Mouse (Mus musculus): ENCODE measurements at regions not wholly inside any gene's neighbourhood (a gene's known extent, or its start where the extent isn't known, plus 50 kb on each side); places are given as distances from the start of the nearest gene placed in this dataset.

DNA sequence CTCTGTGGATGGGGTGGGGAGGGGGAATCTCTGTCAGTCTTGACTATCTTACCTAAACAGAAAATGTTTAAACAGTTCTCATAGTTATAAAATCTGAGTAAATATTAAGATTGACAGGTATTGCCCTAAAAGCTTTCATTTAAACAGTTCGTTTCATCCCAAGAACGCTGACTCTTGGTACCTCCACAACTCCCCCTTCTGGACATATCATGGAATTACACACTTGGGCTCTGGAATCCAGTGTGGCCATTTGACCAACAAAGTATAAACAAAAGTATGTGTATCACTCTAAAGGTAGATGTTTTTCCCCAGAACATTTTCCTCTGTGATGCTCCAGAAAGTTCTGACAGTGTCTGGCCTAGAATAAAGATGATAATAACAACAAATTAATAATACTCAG, 63.5 kb upstream of the Sox9 start:
- TF ChIP-seq CTCF (IDR thresholded peaks at IDR 0.05; ENCODE audit: low read depth) (no peak), EP300 (IDR thresholded peaks at IDR 0.05; ENCODE audit: low read depth) (no peak)

Data from liver, embryonic 14.5 days (tissue).